Mouse (Mus musculus) bone marrow macrophage, adult 2 months (primary cell): Measurements from ENCODE around the gene Igsf11.

Source experiments
- CTCF ChIP-seq: IDR thresholded peaks from 2 replicates; pipeline ENCODE4 v1.5.1; 2012; ENCODE audit warnings: low read depth, mild to moderate bottlenecking, low read length, moderate library complexity
- POLR2A ChIP-seq: IDR thresholded peaks from 2 replicates; pipeline ENCODE4 v1.6.1; 2012; ENCODE audit warnings: mild to moderate bottlenecking, low read depth, low read length, borderline replicate concordance

GRCm38 (mm10) chr16:39048889-39049288, 156.4 kb downstream of the Igsf11 start:
- peak; percentile 59 for TF ChIP-seq CTCF
- no peak for TF ChIP-seq POLR2A
